Mouse (Mus musculus) thymus, postnatal 25 days (tissue): Measurements from ENCODE around the gene Celf2.

Experiments
- DNase-seq: peaks from one replicate; pipeline ENCODE4 v3.0.0; 2022

The Celf2 gene

GRCm38 (mm10) chr2:7080086-7080485 is 429.3 kb downstream of the Celf2 start:
- DNase-seq, result no peak

DNA sequence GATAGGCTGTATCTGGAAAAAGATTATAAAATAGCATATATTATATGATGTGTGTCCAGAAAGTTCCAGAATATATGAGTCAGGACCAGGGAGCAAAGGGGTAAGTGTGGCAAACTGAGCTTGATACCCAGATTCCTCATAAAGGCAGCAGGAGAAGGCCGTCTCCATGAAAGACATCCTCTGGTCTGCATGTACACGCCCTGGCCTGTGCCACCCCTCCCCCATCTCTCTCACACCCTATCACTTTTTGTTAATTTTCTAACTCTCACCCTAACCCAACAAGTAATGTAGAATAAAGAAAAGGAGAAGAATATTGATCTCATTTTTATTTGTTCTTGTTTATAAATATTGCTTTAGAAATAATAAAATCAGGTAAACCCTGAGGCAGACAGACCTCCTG is 430.0 kb downstream of the Celf2 start:
- DNase-seq, result no peak

GRCm38 (mm10) chr2:7073730-7074129 is 435.6 kb downstream of the Celf2 start:
- DNase-seq, result no peak

GRCm38 (mm10) chr2:7072344-7073265 is 436.8 kb downstream of the Celf2 start:
- no peak for DNase-seq

DNA sequence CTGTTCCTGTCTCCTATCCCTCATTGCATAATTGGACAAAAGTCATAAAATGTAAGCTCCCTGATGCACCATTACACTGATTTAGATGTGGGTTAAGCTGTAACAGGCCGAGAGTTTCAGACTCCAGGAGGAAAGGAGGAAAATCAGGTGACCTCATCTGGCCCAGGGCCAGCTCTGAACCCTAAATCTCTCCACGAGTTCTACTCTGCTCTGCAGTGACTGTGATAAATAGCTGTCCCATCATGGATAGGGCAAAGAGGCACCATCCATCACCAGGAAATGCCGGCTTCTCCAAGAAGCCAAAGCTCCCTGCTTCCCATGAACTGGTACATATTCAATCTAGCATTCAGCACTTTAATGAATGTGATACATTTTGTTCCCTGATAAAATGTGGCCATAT is 439.9 kb downstream of the Celf2 start:
- DNase-seq, result no peak

- no peak for DNase-seq
Observed at GRCm38 (mm10) chr2:7068281-7068680, 441.1 kb downstream of the Celf2 start.

GRCm38 (mm10) chr2:7063574-7064192 is 445.7 kb downstream of the Celf2 start:
- no peak for DNase-seq

DNA sequence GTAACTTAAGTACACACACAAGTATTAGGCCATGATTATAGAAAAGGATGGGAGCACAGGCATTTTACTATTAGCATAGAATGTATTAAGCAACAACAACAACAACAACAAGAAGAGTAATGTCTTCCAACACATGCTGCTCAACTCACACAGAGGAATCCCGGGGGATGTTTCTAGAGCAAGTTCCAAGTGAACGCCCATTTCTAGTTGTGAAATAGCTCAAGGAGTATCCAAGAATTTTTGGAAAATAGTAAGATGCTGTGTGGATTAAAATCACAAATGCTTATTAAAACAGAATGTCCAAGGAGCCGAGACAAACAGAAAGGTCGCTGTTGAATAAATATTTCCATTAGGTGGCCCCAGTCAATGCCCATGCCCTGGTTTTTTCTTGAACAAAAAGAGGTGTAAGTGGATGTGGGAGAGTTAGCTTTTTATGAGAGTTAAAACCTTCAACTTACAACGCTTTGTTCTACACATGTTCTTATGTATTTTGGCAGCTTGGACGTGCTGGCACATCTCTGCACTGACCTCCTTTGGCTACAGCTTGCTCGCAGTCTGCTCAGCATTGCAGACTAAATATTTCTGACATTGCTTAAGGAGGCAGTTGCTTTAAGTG is 448.8 kb downstream of the Celf2 start:
- DNase-seq, result no peak

GRCm38 (mm10) chr2:7056401-7056800 is 453.0 kb downstream of the Celf2 start:
- no peak for DNase-seq

- no peak for DNase-seq
Observed at GRCm38 (mm10) chr2:7055958-7056357, 453.4 kb downstream of the Celf2 start.

GRCm38 (mm10) chr2:7051090-7051489 is 458.3 kb downstream of the Celf2 start:
- DNase-seq, result no peak

GRCm38 (mm10) chr2:7046155-7046554 is 463.2 kb downstream of the Celf2 start:
- no peak for DNase-seq

DNA sequence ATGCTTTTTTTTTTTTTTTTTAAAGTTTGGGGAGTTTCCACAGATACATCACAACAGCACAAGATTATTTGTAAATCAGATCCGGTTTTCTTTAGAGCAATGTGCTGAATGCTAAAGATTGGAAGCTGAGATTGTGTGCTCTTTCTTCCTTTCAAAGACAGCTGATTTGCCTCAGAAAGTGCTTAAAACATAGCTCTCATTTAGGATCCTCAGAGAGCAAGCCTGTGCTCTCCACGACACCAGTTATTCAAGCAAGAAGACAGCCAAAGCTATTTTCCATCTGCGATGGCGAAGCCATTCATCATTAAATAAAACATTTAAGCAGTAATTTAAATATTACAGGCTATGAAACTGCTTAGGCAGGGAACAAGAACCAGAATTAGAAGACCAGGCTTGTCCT is 463.8 kb downstream of the Celf2 start:
- no peak for DNase-seq

- no peak for DNase-seq
Observed at GRCm38 (mm10) chr2:7043770-7044459, 465.4 kb downstream of the Celf2 start.

GRCm38 (mm10) chr2:7040940-7041339 is 468.4 kb downstream of the Celf2 start:
- no peak for DNase-seq

DNA sequence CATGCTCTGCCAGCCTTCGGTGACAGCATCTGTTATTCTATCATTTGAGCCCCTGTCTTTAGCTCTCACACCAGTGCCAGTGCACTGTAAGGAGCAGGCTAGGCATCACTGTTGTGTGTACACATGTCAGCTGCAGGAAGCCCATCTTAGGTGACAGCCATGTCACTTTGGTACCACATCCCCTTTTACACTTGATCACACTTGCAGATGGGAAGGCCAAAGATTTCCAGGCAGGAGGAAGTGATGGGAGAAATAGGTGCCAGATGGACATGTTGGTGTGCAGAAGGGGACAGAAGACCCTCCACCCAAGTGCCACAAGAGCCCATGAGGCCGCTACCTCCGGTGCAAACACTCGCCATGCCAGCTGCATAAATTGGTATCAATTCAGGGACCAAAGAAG is 470.4 kb downstream of the Celf2 start:
- no peak for DNase-seq

GRCm38 (mm10) chr2:7031389-7031788 is 478.0 kb downstream of the Celf2 start:
- DNase-seq, result no peak

GRCm38 (mm10) chr2:7026737-7027136 is 482.6 kb downstream of the Celf2 start:
- no peak for DNase-seq

- no peak for DNase-seq
Observed at GRCm38 (mm10) chr2:7025594-7025993, 483.8 kb downstream of the Celf2 start.

DNA sequence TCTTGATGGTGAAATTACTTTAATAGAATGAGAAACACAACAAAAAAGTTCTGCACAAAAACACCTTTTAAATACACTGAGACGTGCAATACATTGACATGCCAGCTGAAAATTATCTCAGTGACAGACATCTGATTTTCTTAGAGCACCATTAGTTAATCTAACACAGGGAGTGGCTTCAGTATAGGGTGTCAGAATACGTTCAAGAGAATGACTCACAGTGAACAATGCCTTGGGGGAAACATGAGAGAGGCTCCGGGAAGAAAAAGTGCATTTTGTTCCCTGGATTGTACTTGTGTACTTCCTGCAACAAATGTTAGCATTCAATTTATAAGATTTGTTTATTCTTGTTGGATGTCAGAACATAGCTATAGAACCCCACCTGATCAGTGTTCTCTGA is 487.2 kb downstream of the Celf2 start:
- DNase-seq, result no peak

DNA sequence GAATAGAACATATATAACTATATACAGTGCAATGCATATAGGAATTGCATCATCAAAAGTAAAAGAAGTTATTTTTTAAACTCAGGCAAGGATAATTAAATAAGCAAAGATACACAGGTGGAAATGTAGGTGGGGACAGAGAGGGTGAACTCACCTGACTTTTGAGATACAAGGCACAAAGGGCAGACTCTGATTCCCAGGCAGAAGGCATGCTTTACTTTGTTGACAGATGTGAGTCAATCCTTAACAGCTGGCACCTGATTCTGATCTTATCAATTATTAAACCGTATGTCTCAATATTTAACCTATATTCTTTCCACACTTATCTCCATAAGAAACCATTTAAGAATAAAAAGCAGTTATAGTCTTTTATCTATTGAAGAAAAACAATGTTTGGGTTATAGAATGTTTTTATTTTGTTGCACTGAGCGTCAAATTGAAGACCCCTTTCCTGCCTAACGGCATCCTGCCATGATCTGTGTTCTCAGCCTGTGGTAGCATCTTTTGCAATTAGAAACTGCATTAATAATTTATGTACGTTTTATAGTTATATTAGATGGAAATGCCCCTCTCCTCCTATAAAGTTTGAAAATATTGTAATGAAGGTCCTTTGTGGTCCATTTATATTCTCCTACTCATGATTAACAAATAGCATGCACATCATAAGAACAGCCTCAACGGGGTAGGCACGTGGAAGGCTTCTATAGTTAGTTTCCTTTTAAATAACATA is 491.8 kb downstream of the Celf2 start:
- DNase-seq, result no peak

- no peak for DNase-seq
Observed at GRCm38 (mm10) chr2:7013126-7013525, 496.2 kb downstream of the Celf2 start.

GRCm38 (mm10) chr2:7006816-7007215 is 502.5 kb downstream of the Celf2 start:
- no peak for DNase-seq
